Mouse (Mus musculus) stomach, embryonic 16.5 days (tissue): ENCODE measurements at regions not wholly inside any gene's neighbourhood (a gene's known extent, or its start where the extent isn't known, plus 50 kb on each side); places are given as distances from the start of the nearest gene placed in this dataset.
A peak's percentile ranks its signal among the peaks of the same experiment; 100 is the strongest.

ENCODE experiments used
- ATAC-seq: fragments of 200-750 bp; cut with Nextera tagmentation; 2 replicates; pipeline ENCODE4 v1.8.0; 2017; ENCODE audit warnings: moderate number of reproducible peaks, moderate TSS enrichment; ENCODE audit not compliant: insufficient read depth, low FRiP score
- H3K27ac ChIP-seq: fragments of 300-500 bp; sonication (generic); 2 replicates; pipeline ENCODE4 v1.5.1; 2014; ENCODE audit warnings: low read length
- H3K27me3 ChIP-seq: fragments of 300-500 bp; sonication (generic); 2 replicates; pipeline ENCODE4 v1.6.1; 2014; ENCODE audit warnings: low read length, control low read depth, mixed read lengths; ENCODE audit not compliant: control insufficient read depth, insufficient read depth
- H3K36me3 ChIP-seq: fragments of 300-500 bp; sonication (generic); 2 replicates; pipeline ENCODE4 v1.6.1; 2014; ENCODE audit warnings: low read length; ENCODE audit not compliant: control insufficient read depth, insufficient read depth
- H3K4me1 ChIP-seq: fragments of 300-500 bp; sonication (generic); 2 replicates; pipeline ENCODE4 v1.6.1; 2014; ENCODE audit warnings: low read length, control low read depth, mixed read lengths; ENCODE audit not compliant: control insufficient read depth, insufficient read depth
- H3K4me2 ChIP-seq: fragments of 300-500 bp; sonication (generic); 2 replicates; pipeline ENCODE4 v1.6.1; 2014; ENCODE audit warnings: low read depth, low read length, mixed read lengths
- H3K4me3 ChIP-seq: fragments of 300-500 bp; sonication (generic); replicated peaks from 2 replicates; pipeline ENCODE4 v1.5.1; 2014; ENCODE audit warnings: mild to moderate bottlenecking, low read length
- H3K9ac ChIP-seq: fragments of 300-500 bp; sonication (generic); 2 replicates; pipeline ENCODE4 v1.6.1; 2014; ENCODE audit warnings: low read length
- H3K9me3 ChIP-seq: fragments of 300-500 bp; sonication (generic); replicated peaks from 2 replicates; pipeline ENCODE4 v1.6.1; 2016; ENCODE audit warnings: low read length, control low read depth; ENCODE audit not compliant: control insufficient read depth
- WGBS: fragments of 180-500 bp; shearing (Covaris S2); extraction: QIAGEN DNeasy Blood & Tissue Kit; methylation state at CpG from one replicate; pipeline ENCODE4 v1.1.7; 2014; 5-methylcytosine and 5-hydroxymethylcytosine counted together

GRCm38 (mm10) chr15:93656713-93657112 is 61.0 kb upstream of the Prickle1 start:
- Histone ChIP-seq H3K27ac (no peak overlapping the region), H3K9ac (no peak overlapping the region), H3K4me2 (no peak overlapping the region), H3K4me1 (0 out of 2 replicates have a peak, but pooled peaks cover 3% of the 10 kb centered on the region), H3K9me3 (no peaks in the 10 kb centered on the region), H3K36me3 (no peaks in the 10 kb centered on the region), H3K4me3 (no peak overlapping the region), H3K27me3 (no peaks in the 10 kb centered on the region)
- WGBS, result 40% methylated on average over 6 of the region's 6 CpGs
- peak; percentile 25; the same call in 1 of the 2 replicates for ATAC-seq

GRCm38 (mm10) chr15:93655743-93656142 is 60.1 kb upstream of the Prickle1 start:
- WGBS, result 81% methylated on average over 6 of the region's 6 CpGs
- Histone ChIP-seq H3K27me3 (no peaks in the 10 kb centered on the region), H3K36me3 (no peaks in the 10 kb centered on the region), H3K4me2 (no peak overlapping the region), H3K4me3 (no peak overlapping the region), H3K4me1 (peaks cover 8% of the 10 kb centered on the region; the same call in 1 of the 2 replicates), H3K27ac (no peak overlapping the region), H3K9ac (no peak overlapping the region), H3K9me3 (no peaks in the 10 kb centered on the region)
- ATAC-seq, result no peak

- Histone ChIP-seq H3K4me2 (no peak overlapping the region), H3K27me3 (no peaks in the 10 kb centered on the region), H3K4me1 (peaks cover 8% of the 10 kb centered on the region; the same call in 1 of the 2 replicates), H3K9ac (no peak overlapping the region), H3K9me3 (no peaks in the 10 kb centered on the region), H3K4me3 (no peak overlapping the region), H3K27ac (no peak overlapping the region), H3K36me3 (no peaks in the 10 kb centered on the region)
- 93% methylated on average over 6 of the region's 6 CpGs for WGBS
- no peak for ATAC-seq
Measured at GRCm38 (mm10) chr15:93655243-93655642, 59.6 kb upstream of the Prickle1 start.

- no peak for ATAC-seq
- Histone ChIP-seq H3K4me2 (no peak overlapping the region), H3K9me3 (no peaks in the 10 kb centered on the region), H3K9ac (no peak overlapping the region), H3K36me3 (no peaks in the 10 kb centered on the region), H3K4me3 (no peak overlapping the region), H3K4me1 (peaks cover 8% of the 10 kb centered on the region; the same call in 1 of the 2 replicates), H3K27ac (no peak overlapping the region), H3K27me3 (no peaks in the 10 kb centered on the region)
- 92% methylated on average over 1 of the region's 1 CpGs for WGBS
Measured at GRCm38 (mm10) chr15:93653378-93653777, 57.7 kb upstream of the Prickle1 start.

GRCm38 (mm10) chr15:93650981-93651757 is 55.5 kb upstream of the Prickle1 start:
- Histone ChIP-seq H3K4me3 (no peak overlapping the region), H3K4me2 (no peak overlapping the region), H3K27me3 (no peaks in the 10 kb centered on the region), H3K4me1 (peaks cover 5% of the 10 kb centered on the region; the same call in 1 of the 2 replicates), H3K36me3 (no peaks in the 10 kb centered on the region), H3K9ac (no peak overlapping the region), H3K27ac (no peak overlapping the region), H3K9me3 (no peaks in the 10 kb centered on the region)
- no peak for ATAC-seq
- WGBS, result 54% methylated on average over 14 of the region's 14 CpGs

- no peak overlapping the region for H3K4me3 ChIP-seq
- no peaks in the 10 kb centered on the region for H3K27me3 ChIP-seq
- H3K27ac ChIP-seq, result no peak overlapping the region
- no peaks in the 10 kb centered on the region for H3K9me3 ChIP-seq
- H3K36me3 ChIP-seq, result no peaks in the 10 kb centered on the region
- H3K9ac ChIP-seq, result no peak overlapping the region
- ATAC-seq, result no peak
- WGBS, result 94% methylated on average over 2 of the region's 2 CpGs
- peaks cover 5% of the 10 kb centered on the region; the same call in 1 of the 2 replicates for H3K4me1 ChIP-seq
- no peak overlapping the region for H3K4me2 ChIP-seq
Measured at GRCm38 (mm10) chr15:93650009-93650522, 54.4 kb upstream of the Prickle1 start.

GRCm38 (mm10) chr15:93648646-93649045 is 53.0 kb upstream of the Prickle1 start:
- no peak for ATAC-seq
- H3K27ac ChIP-seq, result no peak overlapping the region
- H3K36me3 ChIP-seq, result no peaks in the 10 kb centered on the region
- no peaks in the 10 kb centered on the region for H3K9me3 ChIP-seq
- no peak overlapping the region for H3K4me2 ChIP-seq
- H3K27me3 ChIP-seq, result no peaks in the 10 kb centered on the region
- no peak overlapping the region for H3K9ac ChIP-seq
- H3K4me3 ChIP-seq, result no peak overlapping the region
- peaks cover 5% of the 10 kb centered on the region; the same call in 1 of the 2 replicates for H3K4me1 ChIP-seq
- 68% methylated on average over 4 of the region's 4 CpGs for WGBS

DNA sequence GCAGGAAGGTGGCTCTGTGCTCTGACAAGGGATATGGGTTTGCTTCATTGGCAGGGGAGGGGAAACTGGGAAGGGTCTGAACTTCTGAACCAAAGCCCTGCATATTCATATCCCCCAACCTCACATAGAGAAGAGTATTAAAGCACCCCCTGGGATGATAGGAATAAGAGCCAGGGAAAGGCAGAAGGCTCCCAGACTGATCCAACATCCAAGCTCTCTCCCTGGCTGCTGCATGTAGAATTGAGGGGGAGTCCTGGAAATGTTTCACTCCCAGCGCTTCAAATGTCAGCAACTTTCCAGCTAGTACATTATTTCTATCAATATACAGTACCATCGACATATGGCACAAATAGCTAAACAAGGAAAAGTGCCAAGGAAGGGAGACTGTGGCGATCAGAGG is 51.1 kb upstream of the Prickle1 start:
- no peak overlapping the region for H3K4me3 ChIP-seq
- no peak for ATAC-seq
- no peak overlapping the region for H3K27ac ChIP-seq
- peaks cover 5% of the 10 kb centered on the region; the same call in 1 of the 2 replicates for H3K4me1 ChIP-seq
- no peaks in the 10 kb centered on the region for H3K9me3 ChIP-seq
- H3K27me3 ChIP-seq, result no peaks in the 10 kb centered on the region
- WGBS, result 76% methylated on average over 3 of the region's 3 CpGs
- no peak overlapping the region for H3K9ac ChIP-seq
- H3K36me3 ChIP-seq, result no peaks in the 10 kb centered on the region
- H3K4me2 ChIP-seq, result no peak overlapping the region

GRCm38 (mm10) chr15:93645950-93646349 is 50.3 kb upstream of the Prickle1 start:
- no peak overlapping the region for H3K4me3 ChIP-seq
- ATAC-seq, result no peak
- no peaks in the 10 kb centered on the region for H3K36me3 ChIP-seq
- no peak overlapping the region for H3K27ac ChIP-seq
- no peak overlapping the region for H3K4me2 ChIP-seq
- H3K27me3 ChIP-seq, result no peaks in the 10 kb centered on the region
- no peaks in the 10 kb centered on the region for H3K4me1 ChIP-seq
- no peaks in the 10 kb centered on the region for H3K9me3 ChIP-seq
- WGBS, result 46% methylated on average over 8 of the region's 8 CpGs
- H3K9ac ChIP-seq, result no peak overlapping the region
